Mouse (Mus musculus): ENCODE measurements at regions not wholly inside any gene's neighbourhood (a gene's known extent, or its start where the extent isn't known, plus 50 kb on each side); places are given as distances from the start of the nearest gene placed in this dataset.

DNA sequence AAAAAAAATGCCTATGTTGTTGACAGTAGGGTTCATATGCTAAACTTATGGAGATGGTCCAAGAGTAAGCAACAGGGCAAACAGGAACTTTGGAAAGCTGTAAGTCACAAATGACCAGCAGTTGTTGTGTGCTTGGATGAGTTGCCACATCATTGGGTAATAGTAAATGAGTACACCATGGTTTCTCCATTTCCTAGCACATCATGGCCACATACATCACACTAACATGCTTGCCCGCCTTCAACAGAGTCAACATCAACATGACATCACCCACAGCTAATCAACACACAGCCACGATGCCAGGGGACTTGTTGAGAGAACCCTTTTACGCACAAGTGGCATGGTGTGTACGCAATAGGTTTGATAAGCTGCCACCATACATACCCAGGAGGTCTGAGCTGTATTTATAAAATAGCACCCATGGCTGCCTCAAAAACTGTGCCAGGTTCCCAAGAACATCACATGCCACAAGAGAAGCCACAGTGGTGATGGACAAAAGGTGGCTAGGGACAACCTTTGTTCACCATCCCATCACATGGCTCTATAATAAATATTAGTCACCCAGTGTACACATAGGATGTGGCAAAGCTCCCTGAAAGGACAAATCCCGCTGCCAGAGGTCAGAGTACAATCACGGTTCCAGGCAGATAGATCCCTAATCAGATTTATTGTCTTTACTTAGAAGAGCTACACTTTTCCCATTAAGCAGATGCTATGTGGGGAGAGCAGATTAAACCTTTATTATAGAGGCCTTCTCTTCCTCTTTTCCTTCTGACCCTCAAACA lies 179.5 kb upstream of the Tsc22d2 start:
- TF ChIP-seq CTCF (IDR thresholded peaks at IDR 0.05; ENCODE audit: low read depth) (no peak), EP300 (IDR thresholded peaks at IDR 0.05; ENCODE audit: low read depth) (no peak)

All from heart, postnatal 0 days (tissue).